Mouse (Mus musculus): ENCODE measurements around the gene Fasn. TPM values are rescaled to one million over a fixed set of nuclear protein-coding genes. Genes with fewer than 3 reads are reported as not detected.
"Not testable (repeated sequence)": the region's sequence is repeated elsewhere in the genome, so short reads cannot be mapped to it uniquely, and the experiment has no call there.

The Fasn gene
- polyA plus RNA-seq, 3 experiments from 2014 or later: 22.7 to 31.3 (median 29.4) TPM

DNA sequence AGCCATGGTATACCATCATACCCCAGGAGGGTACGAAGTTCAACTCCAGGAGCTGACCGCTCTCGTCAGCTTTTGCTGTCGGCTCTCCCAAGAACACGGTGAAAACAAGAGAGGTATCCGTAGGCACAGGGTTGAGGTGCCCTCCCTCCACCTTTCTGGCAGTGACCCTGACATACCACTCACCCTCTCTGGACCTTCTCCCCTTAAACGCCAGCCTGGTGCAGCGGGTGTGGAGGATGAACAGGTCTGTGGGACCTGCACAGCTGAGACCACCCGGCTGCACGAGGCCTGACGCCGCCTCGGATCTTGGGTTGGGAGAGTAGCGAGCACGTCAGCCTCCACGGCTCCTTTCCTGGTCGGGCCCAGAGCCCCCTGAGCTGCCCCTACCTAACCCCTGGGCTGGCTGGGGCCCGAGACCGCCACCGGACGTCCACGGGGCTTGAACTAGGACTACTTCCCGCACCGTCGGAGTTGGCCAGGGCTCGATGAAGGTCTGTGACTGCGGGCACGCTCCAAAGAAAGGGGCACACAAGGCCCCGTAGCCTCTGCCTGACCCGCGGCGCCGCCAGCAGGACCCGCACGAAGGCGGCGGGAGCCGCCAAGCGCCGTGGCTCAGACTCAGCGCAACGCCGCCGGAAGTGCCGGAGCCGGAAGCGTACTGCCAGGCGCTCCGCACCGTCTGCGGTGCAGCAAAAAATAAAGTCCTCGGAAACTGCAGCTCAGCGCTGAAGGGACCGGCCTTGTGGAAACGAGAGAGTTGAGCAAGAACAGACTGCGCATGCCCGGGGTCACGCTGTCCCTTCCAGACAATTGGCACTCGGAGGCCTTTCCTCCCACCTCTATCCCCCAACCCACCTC is 28.4 kb downstream of the Fasn start, which contains the start of gene Dus1l:
Gene Dus1l, minus strand, starts transcription at position 648 of the 858 bp plus-strand sequence.
- peak; percentile 87 for ATAC-seq

DNA sequence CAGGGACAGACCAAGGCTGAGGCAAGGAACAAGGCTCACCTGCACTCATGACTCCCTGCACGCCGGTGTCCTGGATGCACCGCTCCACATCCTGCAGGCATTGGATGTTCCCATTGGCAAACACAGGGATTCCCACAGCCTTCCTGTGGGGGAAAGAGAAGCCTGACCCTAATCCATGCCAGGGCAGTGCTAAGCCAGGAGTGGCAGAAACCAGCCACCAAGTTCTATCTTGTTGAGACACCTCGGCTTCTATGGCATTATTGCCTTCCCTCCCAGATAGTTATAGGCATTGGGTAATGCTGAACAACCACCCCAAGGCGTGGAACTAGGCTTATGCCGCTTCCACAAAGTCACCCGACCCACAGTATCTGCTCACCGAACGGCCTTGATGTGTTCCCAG is 31.7 kb downstream of the Fasn start:
- no peak for ATAC-seq

DNA sequence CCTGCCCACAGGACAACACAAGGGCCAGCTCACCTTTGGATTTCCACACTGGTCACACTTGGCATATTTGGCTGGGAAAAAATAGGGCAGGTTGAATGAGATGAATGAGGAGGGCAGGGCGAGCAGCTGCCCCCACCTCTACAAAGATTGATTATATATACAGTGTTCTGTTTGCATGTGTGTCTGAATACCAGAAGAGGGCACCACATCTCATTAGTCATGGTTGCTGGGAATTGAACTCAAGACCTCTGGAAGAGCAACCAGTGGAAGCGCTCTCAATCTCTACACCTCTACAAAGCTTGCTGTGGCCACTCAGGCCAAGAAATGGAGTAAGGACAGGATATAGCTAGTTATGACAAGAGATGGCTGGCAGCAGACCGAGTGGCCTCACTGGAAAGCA is 34.5 kb downstream of the Fasn start:
- ATAC-seq: no peak

DNA sequence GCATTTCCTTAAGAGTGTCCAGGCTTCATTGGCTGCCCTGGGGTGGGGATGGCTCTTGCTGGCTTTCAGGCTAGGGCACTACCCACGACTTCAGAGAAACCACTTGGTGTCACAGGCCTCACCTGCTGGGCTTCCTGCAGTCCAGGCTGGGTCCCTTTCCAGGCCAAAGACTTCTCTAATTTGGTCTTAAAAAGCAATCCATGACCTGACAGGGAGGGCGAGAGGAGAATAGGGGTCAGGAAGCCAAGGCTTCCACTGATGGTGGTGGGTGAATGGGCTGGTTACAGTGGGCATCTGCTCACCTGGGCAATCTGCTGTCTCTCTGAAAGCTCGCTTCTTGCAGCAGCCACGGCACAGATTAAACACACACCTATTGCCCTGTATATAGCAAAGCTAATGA is 35.0 kb downstream of the Fasn start:
- no peak for ATAC-seq

DNA sequence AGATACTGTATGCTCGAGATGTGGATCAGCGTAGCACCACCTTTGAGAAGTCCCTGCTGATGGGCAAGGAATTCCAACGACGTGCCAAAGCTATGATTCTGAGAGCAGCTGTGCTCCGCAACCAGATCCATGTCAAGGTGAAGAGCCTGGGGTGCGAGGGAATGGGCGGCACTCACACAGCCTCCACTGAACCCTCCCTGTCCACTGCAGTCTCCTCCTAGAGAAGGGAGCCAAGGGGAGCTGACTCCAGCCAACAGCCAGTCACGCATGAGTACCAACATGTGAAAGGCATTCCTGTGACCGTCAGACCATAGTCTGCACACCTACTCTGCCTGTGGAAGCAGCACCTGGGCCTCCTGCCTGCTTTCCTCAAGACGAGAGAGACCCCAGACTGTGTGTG is 35.9 kb downstream of the Fasn start:
- not testable (repeated sequence) for ATAC-seq

DNA sequence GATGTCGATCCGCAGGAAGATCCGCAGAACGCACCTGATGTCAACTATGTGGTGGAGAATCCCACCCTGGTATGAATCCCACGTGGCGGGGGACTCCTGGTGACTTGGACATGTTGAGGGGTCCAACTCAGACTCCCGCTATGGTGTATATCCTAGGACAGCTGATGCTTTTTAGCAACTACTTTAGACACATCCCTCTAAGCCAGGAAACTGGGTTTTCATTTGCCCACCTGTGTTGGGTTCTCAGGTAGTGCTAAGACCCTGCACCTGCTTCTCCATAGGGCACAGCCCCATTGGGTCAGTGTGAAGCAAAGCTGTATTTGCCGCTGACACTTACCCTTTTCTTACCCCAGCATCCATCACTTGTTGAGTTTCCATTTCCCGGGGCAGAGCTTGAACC is 39.2 kb downstream of the Fasn start:
- no peak for ATAC-seq

DNA sequence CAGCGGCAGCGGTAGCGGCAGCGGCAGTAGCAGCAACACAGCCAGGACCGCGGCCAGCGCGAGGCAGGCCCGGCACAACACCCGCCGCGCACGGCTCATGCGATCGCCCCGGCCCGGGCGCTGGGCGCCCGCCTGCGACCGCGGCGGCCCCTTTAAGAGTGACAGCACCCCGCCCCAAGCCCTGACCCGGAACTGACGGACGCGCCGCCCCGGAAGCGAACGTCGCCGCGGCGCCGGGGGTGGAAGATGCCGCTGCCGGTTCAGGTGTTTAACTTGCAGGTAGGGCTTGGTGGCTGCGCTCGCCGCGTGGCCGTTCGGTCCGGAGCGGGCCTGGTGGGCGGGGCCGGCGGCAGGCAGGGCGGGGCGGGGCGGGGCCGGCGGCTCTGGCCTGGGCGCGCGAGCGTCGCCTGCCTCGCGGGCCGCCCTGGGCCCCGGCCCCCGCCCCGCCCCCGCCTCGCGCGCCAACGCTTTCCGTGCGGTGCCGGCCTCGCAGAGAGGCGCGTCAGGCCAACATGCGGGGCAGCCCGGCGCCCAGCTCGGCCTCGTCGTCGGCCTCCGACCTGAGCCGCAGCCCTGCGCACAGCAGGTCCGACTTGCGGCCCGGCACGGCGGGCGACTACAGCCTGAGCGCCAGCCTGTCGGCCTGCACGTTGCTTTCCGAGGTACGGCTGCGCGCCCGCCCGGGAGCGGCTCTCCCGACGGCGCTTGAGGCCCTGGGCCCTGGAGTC is 40.1 kb downstream of the Fasn start, which contains the start of the genes Rfng and Gps1:
Gene Rfng, minus strand, starts transcription at position 144 of the 728 bp plus-strand sequence.
Gene Gps1, plus strand, starts transcription at position 209 of the 728 bp plus-strand sequence.
- ATAC-seq: peak; percentile 92

DNA sequence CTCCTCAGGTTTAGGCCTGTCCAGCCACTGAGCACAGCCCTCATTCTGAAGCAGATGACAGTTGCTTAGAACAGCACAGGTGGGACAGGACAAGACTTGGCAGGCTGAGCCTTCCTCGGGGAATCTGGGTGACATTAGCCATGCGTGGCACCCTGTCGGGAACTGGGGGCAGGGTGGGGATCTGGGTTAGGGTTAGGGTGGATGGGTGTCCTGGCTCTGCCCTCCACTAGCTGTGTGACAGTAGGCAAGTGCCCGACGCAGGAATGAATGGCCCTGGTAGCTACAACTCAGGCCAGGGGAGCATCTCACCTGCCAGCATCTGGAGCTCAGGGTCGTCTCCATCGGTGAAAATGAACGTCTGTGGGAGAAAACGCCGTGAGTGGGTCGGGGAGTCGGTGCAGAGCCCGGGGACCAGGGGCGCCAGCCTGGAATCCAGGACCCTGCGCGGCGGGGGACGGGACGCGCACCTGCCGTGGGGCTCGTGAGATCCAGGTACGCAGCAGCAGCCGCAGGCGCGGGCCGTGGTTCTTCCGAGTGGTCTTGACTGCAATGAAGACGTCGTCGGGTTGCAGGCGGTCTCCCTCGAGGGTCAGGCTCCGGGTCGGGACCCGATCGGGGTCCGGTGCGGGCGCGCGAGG is 40.8 kb downstream of the Fasn start:
- peak; percentile 19 for ATAC-seq

DNA sequence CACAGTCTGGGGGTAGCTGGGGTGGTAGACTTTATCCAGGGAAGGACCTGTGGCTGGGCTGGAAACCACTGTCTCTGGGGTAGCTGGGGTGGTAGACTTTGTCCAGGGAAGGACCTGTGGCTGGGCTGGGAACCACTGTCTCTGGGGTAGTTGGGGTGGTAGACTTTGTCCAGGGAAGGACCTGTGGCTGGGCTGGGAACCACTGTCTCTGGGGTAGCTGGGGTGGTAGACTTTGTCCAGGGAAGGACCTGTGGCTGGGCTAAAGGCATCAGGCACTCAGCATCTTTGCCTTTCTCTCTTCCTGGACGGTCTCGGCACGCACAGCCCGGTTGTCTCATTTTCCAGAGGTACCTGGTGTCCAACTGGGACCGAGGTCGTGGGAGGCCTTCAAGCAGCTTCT is 43.0 kb downstream of the Fasn start:
- ATAC-seq: not testable (repeated sequence)

DNA sequence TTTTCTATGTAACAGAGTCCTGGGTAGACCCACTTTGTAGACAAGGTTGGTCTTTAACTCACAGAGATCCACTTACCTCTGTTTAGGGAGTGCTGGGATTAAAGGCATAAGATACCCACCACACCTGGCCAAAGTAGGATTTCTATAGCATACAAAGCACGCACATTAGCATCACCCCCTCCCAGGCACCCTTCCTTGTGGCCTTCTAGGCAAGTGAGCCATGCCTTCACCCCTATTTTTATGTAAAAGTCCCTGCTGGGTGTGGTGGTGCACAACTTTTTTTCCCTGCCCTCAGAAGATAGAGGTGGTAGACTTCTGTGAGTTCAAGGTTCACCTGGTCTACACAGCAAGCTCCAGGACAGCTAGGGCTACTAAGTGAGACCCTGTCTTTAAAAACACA is 44.5 kb downstream of the Fasn start:
- ATAC-seq: no peak

DNA sequence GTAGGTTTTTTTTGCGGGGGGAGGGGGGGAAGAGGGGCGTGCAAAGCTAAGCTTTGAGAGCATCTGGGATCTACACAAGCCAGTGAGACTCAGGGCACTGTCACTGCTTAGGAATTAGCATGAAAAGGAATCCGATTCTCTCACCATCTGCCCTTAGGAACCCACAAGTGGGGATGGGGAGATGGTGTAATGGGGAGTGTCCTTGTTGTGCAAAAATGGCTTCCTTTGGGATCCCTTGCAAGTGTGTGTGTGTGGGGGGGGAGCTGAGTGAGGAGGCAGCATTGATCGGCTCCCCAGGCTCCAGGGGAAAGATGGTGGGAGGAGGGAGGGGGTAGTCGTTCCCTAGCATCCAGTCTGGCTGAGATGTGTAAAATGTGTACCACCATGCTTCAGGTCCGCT is 47.2 kb downstream of the Fasn start:
- ATAC-seq: no peak

DNA sequence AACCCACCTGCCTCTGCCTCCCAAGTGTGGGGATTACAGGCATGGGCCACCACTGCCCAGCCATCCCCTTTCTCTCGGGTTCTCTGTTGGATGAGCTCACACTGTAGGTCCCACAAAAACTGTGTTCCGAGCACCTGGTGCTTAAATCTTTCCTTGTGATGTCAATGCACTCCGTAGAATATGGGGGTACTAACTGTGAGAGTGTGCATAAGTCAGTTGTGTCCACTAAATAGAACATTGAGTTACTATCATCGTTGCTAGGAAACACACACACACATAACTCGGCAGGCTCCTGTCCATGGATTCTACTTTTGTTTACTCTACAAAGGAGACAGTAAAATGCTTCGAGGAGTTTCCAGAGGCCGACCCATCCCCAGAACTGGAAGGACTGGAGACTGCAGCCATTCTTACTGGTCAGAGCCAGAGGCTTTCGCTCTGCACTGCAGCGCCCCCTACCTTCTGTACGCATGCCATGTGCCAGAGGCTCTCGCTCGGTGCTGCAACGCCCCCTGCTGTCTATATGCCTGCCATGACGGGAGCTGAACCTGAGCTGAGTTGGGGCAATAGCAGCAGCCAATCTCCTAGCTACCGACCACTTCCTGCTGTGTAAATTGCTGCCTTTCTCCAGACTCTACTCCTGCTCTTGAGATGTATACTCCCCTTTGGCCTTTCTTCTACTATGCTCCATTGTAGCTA is 48.4 kb downstream of the Fasn start:
- ATAC-seq: peak; percentile 95

DNA sequence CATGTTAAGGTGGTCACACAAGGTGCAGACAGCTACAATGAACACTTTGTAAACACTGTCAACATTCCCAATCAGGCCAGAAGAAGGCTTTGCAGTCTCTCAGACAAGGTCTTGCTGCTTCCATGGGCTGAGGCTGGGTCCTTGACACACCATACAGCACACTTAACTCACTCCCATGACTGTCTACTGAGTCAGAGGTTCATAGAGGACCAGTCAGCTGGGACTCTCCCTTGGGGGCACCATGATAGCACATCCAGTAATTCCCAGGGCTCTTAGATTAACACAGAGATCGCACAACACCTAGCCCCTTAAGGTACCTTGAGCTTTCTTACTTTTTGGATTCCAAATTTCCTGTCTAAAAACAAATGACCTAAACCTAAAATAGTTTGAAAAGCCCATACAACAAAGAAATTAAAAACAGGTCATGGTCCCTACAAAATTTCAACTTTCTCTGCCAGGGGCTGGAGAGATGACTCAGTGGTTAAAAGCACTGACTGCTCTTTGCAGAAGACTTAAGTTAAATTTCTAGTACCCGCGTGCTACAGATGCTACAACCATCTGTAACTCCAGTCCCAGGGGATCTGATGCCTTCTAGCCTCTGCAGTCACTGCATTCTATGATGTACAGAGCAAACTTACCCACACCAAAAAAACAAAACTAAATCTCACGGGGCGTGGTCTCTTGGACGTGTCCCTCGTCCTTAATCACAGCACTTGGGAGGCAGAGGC is 50.7 kb downstream of the Fasn start:
- ATAC-seq: no peak

DNA sequence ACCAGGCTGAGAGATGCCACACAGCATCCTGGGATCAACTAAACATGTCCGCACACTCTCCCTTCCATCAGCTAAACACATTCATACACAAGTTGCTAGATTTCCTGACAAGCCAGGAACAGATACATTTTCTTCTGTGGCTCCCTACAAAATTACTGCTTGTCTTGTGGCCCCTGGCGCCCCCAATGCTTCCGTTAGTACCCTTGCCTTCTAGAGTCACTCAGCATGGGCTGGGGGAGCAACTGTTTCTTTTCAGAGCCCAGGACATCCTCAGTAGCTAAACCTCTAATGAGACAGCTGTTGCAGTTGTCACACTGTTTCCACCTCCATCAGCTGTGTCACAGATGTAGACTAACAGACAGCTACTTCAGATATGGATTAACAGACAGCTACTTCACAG is 51.6 kb downstream of the Fasn start:
- no peak for ATAC-seq

DNA sequence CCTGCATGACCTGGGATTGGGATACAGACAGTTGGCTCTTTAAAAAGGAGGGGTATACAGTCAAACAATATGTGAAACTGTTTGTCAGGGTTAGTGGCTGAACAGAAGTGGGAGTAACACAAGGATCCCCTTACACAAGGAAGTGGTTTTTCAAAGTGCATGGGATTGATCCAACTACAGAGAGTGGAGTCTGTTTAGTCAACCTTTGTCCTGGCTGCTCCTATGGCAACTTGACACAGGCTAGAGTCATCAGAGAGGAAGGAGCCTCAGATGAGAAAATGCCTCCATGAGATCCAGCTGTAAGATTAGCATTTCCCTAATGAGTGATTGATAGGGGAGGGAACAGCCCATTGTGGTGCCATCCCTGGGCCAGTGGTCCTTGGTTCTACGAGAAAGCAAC is 56.1 kb downstream of the Fasn start:
- no peak for ATAC-seq

DNA sequence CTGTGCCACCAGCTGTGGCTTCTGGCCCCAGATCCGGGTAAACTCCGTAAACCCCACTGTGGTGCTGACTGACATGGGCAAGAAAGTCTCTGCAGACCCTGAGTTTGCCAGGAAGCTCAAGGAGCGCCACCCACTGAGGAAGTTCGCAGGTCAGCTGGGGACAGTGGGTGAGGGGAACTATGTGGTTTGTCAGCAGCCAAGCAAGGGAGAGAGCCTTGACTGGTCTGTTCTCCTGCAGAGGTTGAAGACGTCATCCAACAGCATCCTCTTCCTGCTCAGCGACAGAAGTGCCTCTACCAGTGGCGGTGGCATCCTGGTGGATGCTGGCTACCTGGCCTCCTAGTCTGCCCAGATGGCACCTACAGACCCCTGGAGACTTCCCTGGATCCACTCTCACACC is 57.3 kb downstream of the Fasn start:
- not testable (repeated sequence) for ATAC-seq

DNA sequence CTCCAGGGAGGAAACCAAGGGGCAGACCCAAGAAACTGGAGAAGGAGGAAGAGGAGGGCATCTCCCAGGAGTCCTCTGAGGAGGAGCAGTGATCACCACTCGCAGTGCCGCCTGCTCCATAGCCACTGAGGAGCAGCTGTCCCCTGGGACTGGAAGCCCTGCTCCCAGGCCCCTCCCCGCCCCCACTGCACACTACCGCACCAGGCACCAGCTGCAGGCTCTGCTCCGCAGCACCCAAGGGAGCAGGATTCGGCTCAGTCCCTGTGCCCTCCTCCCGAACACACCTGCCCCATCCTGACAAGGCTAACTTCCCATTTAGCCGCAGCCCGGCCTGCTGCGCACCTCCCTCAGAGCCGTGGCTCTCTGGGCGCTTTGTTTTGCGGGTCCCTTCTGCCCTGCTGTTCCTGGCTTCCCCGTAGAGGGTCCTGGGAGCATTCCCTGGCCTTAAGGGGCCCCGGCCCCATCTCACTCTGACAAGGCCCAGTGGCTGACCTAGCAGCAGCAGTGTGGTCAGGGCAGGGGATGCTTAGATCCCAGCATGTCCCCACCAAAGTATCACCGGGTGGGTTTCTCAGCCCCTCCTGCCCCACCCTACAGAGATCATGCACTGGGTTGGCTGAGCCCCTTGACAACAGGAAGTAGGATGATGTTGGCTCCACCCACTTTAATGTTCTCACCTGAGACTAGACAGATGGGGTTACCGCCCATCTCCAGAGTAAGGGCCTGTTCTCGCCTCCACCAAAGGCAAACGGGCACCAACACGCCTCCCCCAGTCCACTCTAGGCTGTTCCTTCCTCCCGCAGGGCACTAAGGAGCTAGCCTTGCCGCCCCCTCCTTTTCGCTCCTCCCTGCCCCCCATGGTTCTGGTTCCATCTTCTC is 61.0 kb downstream of the Fasn start:
- not testable (repeated sequence) for ATAC-seq

DNA sequence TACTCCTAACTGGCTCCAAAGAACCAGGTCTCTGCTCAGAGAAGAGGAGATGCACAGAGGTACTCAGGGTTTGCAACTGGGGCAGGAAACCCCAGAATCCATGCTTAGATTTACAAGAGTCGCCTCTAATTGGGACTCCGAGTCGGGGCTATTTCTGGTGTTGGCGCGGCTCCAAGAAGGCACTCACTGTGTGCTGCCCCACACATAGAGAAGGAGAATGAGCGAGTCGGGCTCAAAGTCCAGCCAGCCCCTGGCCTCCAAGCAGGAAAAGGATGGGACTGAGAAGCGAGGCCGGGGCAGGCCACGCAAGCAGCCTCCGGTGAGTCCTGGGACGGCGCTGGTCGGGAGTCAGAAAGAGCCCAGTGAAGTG is 61.7 kb downstream of the Fasn start, which contains the start of gene Hmga1b:
Gene Hmga1b, plus strand, starts transcription at position 123 of the 370 bp plus-strand sequence.
- ATAC-seq: not testable (repeated sequence)

DNA sequence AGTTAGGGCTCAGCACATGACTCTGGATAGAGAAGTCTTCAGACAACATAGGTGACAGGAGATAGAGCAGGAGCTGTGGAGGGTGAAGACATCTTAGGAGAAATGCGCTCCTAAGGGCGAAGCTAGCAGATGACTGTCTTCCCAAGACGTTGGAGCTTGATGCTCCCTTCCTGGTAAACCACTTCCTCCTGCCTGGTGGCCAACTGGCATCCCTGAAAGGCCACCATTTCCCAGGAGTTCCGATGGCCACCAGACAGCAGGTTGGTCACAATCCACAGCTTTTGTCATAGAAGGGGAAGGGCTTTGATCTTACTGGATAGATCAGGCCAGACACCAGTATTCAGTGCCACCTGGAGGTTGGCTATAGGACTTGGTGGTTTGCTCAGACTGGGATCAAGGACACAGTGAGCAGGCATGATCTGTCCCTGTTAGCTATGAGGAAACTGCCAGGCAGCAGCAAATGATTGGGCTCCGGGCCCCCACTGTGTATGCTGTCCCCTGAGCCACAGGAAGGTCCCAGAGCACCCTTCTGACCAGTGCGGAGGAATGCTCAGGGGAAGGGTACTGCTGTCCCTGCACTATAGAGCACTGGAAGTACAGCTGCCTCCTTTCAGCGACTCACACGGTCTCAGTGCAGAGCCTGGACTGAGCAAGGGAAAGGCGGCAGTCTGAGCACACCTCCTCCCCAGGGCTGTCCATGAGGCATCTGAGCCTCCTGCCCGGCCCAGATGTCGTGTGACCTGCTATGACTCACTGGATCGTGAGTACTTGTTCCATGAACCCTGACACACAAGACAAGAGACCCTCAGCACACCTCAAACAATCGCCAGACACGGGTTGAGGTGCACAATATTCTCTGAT is 62.3 kb downstream of the Fasn start:
- no peak for ATAC-seq

DNA sequence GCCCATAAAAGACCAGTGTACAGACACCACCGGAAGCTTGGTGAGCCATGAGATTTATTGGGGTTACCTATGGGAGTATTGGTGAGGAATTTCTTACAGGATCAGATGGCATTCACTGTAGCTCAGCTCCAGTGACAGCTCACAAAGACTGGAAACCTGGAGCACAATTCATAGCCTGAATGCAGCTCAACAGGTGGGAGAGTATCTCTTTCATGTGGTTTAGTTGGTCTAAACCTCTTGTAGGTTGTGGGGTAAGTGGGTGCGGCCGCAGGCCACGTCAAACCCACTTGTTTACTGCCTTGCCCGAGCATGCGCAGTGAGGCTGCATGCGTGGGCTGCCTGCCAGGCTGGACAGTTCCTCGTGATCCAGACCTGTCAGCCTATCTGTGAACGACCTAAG is 64.1 kb downstream of the Fasn start:
- no peak for ATAC-seq
